Mouse (Mus musculus): ENCODE results near the gene U2surp. TPM values are rescaled to one million over a fixed set of nuclear protein-coding genes. Genes with fewer than 3 reads are reported as not detected.
A peak's percentile ranks its signal among the peaks of the same experiment; 100 is the strongest.

U2surp gene
- total RNA-seq (2021) (10 to 100 TPM; 31.9 to 39.9 TPM), polyA plus RNA-seq (2012; rRNA removed) (3.4 and 8.0 TPM in 2 replicates)
- long read RNA-seq, full-length matches to known transcripts, result 18 of 27 reads
- long read RNA-seq, partial matches to known transcripts, result 3 of 27 reads
- long read RNA-seq, other reads (novel, unspliced or antisense), result 6 of 27 reads

DNA sequence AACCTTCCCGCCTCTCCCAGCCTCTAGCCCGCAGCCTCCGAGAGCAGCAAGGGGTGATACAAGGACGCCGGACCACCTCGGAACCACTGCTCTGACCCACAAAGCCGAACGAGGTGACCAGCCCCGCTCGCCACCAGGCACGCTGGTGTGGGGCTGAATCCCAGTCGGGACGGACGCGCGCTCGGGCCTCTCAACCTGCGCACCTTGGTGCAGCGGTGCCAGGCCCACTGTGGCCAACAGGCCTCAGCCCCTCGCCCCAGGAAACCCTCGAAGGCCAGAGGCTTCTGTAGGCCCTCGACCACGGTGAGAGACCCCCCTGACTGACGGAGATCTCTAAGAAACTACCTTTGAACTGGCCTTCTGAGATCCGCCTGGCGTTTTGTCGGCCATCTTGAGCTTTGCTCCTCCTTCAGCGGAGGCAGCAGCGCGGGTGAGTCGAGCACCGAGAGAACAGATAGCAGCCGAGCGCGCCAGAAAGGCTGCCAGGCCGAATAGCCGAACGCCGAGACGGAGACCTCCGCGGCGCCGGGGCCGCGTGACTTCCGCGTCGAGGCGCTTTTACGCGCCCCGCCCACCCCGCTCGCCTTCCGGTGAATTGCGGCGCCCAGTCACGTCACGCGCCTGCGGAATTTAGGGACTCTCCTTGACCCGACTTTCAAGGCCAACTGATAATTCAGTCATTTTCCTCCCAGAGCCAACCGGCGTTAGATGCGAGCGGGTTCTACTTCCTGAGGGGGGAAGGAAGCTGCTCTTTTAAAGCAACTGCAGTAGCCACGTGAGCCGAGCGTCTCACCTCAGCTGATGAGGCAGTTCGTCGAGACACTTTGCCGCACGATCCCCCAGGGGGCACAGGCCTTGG is at the start of gene U2surp:
Gene U2surp, minus strand, starts transcription at position 525 of the 859 bp plus-strand sequence.
- intact Hi-C loops (cut with DNase I), result loop anchor here (2.0 to 10.0 kb wide), 3 partner anchors 327 to 446 kb away; no protein-coding TSS in a partner anchor
- Histone ChIP-seq H3K79me2 (replicated peaks; ENCODE audit: control insufficient read depth, insufficient read depth, low read length) (peaks cover 5% of the 10 kb centered on the region; the same call in 1 of the 2 replicates), H3K4me1 (ENCODE audit: control insufficient read depth, insufficient read depth, low read length) (peaks cover 10% of the 10 kb centered on the region), H3K36me3 (ENCODE audit: control insufficient read depth, insufficient read depth, low read length) (peaks cover 2% of the 10 kb centered on the region), H3K4me3 (peak within 1 kb of the TSS; percentile 98), H3K9ac (ENCODE audit: low read depth, low read length) (peak within 1 kb of the TSS; percentile 84), H3K27me3 (ENCODE audit: control insufficient read depth, insufficient read depth, low read length) (no peaks in the 10 kb centered on the region), H3K27ac (peak within 1 kb of the TSS; percentile 85)
- TF ChIP-seq EP300 (IDR thresholded peaks at IDR 0.05; ENCODE audit: insufficient read depth, low read depth, low read length) (peak; percentile 93), CTCF (IDR thresholded peaks at IDR 0.05) (peak; percentile 38; the same call in 1 of the 2 replicates), POLR2A (IDR thresholded peaks at IDR 0.05; ENCODE audit: insufficient read depth, low read depth, low read length) (peak; percentile 84)
- WGBS, result under 1% methylated on average over 74 of the region's 74 CpGs
- DNase-seq, result peak; percentile 97 to 98

DNA sequence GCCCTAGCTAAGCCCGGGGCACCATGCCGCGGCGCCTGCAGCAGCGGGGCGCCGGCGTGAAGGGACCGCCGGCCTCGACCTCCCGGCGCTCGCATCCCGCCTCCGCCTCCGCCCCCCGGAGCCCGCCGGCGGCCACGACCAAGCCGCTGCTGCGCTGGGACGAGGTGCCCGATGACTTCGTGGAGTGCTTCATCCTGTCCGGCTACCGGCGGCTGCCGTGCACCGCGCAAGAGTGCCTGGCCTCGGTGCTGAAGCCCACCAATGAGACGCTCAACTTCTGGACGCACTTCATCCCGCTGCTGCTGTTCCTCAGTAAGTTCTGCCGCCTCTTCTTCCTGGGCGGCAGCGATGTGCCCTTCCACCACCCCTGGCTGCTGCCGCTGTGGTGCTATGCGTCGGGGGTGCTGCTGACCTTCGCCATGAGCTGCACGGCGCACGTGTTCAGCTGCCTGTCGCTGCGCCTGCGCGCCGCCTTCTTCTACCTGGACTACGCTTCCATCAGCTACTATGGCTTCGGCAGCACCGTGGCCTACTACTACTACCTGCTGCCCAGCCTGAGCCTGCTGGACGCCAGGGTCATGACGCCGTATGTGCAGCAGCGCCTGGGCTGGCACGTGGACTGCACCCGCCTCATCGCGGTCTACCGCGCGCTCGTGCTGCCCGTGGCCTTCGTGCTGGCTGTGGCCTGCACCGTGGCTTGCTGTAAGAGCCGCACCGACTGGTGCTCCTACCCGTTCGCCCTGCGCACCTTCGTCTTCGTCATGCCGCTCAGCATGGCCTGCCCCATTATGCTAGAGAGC is 48.3 kb upstream of the U2surp start:
- intact Hi-C loops (cut with DNase I), result no loop called here

DNA sequence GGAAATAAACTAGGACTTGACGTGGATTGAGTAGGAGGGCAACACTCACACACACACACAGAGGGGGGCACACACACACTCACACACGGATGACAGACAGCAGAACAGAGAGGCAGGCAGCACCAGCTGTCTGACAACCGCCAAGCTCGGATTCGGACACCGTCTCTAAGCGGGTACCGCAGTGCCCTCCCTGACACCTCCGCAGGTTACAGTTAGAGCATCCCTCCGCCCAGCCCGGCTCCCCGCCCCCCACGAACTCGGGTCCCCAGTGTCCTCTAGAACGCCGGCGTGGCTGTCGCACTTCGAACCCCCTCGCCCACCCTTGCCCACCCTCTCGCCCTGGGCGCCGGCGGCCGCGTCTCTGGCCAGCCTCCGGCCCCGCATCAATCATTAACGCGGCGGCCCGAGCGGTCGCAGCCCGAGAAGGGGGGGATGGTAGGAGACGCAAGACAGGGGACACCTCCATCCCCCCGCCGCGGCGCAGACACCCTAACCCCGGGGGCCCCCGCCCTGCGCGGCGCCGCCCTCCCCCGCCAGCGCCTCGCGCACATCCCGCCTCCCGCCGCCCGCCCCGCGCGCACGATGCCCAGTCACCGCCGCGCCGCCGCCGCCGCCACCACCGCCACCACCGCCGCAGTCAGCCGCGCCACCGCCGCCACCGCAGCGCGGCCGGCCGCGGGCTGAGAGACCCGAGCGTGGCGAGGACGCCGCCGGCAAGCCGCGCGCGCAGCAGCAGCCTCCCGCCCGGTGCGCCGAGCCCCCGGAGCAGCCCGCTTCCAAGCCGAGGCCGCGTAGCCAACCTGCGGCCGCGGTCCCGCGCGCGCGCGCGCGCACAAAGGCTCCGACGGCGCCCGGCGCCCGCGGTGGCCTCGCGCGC is 47.5 kb upstream of the U2surp start, which contains the start of gene Paqr9:
Gene Paqr9, plus strand, starts transcription at position 599 of the 877 bp plus-strand sequence.
- H3K27me3 ChIP-seq (ENCODE audit: control insufficient read depth, insufficient read depth, low read length), result peaks cover 11% of the 10 kb centered on the region
- H3K4me1 ChIP-seq (ENCODE audit: control insufficient read depth, insufficient read depth, low read length), result peaks cover 1% of the 10 kb centered on the region
- no peaks in the 10 kb centered on the region; the same call in 1 of the 2 replicates for H3K36me3 ChIP-seq (ENCODE audit: control insufficient read depth, insufficient read depth, low read length)
- TF ChIP-seq EP300 (IDR thresholded peaks at IDR 0.05; ENCODE audit: insufficient read depth, low read depth, low read length) (no peak), POLR2A (IDR thresholded peaks at IDR 0.05; ENCODE audit: insufficient read depth, low read depth, low read length) (no peak), CTCF (IDR thresholded peaks at IDR 0.05) (no peak)
- DNase-seq, result peak; percentile 45
- no peaks in the 10 kb centered on the region for H3K79me2 ChIP-seq (replicated peaks; ENCODE audit: control insufficient read depth, insufficient read depth, low read length)
- peak within 1 kb of the TSS; percentile 77 for H3K27ac ChIP-seq
- 6% methylated on average over 88 of the region's 118 CpGs for WGBS
- peak within 1 kb of the TSS; percentile 45 for H3K4me3 ChIP-seq
- intact Hi-C loops (cut with DNase I), result no loop called here
- H3K9ac ChIP-seq (ENCODE audit: low read depth, low read length), result peak within 1 kb of the TSS; percentile 91

More for the DNA sequence above, 48.3 kb upstream of the U2surp start:
- 14% methylated on average over 75 of the region's 78 CpGs for WGBS
- Histone ChIP-seq H3K9ac (ENCODE audit: low read depth, low read length) (peak overlapping the region; percentile 81), H3K79me2 (replicated peaks; ENCODE audit: control insufficient read depth, insufficient read depth, low read length) (no peaks in the 10 kb centered on the region), H3K27me3 (ENCODE audit: control insufficient read depth, insufficient read depth, low read length) (peaks cover 11% of the 10 kb centered on the region), H3K27ac (peak overlapping the region; percentile 77), H3K4me3 (peak overlapping the region; percentile 45), H3K4me1 (ENCODE audit: control insufficient read depth, insufficient read depth, low read length) (peaks cover 1% of the 10 kb centered on the region), H3K36me3 (ENCODE audit: control insufficient read depth, insufficient read depth, low read length) (no peaks in the 10 kb centered on the region; the same call in 1 of the 2 replicates)
- no peak for TF ChIP-seq EP300 (IDR thresholded peaks at IDR 0.05; ENCODE audit: insufficient read depth, low read depth, low read length)
- no peak for TF ChIP-seq CTCF (IDR thresholded peaks at IDR 0.05)
- TF ChIP-seq POLR2A (IDR thresholded peaks at IDR 0.05; ENCODE audit: insufficient read depth, low read depth, low read length), result no peak
- peak; percentile 50 to 65 for DNase-seq

DNA sequence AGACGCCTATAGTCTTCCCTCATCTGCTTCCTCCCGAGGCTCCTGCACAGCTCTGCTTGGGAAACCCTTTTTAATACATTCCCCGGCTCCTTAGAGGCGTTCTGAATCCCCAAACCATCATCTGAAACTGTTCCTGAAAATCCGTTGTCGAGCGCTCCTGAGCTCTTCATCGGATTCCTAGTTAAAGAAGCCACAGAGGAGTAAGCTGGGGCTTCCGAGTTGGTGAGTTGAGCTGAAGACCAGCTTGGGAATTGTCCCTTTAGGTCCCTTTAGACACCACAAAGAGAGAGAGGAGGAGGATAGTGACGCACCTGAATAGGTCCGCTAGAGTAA is 46.9 kb upstream of the U2surp start:
- H3K27me3 ChIP-seq (ENCODE audit: control insufficient read depth, insufficient read depth, low read length), result peaks cover 11% of the 10 kb centered on the region
- no peak overlapping the region for H3K9ac ChIP-seq (ENCODE audit: low read depth, low read length)
- H3K27ac ChIP-seq, result no peak overlapping the region
- peaks cover 1% of the 10 kb centered on the region for H3K4me1 ChIP-seq (ENCODE audit: control insufficient read depth, insufficient read depth, low read length)
- TF ChIP-seq EP300 (IDR thresholded peaks at IDR 0.05; ENCODE audit: insufficient read depth, low read depth, low read length), result no peak
- TF ChIP-seq POLR2A (IDR thresholded peaks at IDR 0.05; ENCODE audit: insufficient read depth, low read depth, low read length), result no peak
- no peak for TF ChIP-seq CTCF (IDR thresholded peaks at IDR 0.05)
- H3K79me2 ChIP-seq (replicated peaks; ENCODE audit: control insufficient read depth, insufficient read depth, low read length), result no peaks in the 10 kb centered on the region
- no peak overlapping the region; the same call in 1 of the 2 replicates for H3K4me3 ChIP-seq
- 23% methylated on average over 11 of the region's 11 CpGs for WGBS
- no peak for DNase-seq
- no peaks in the 10 kb centered on the region; the same call in 1 of the 2 replicates for H3K36me3 ChIP-seq (ENCODE audit: control insufficient read depth, insufficient read depth, low read length)
- intact Hi-C loops (cut with DNase I), result no loop called here

DNA sequence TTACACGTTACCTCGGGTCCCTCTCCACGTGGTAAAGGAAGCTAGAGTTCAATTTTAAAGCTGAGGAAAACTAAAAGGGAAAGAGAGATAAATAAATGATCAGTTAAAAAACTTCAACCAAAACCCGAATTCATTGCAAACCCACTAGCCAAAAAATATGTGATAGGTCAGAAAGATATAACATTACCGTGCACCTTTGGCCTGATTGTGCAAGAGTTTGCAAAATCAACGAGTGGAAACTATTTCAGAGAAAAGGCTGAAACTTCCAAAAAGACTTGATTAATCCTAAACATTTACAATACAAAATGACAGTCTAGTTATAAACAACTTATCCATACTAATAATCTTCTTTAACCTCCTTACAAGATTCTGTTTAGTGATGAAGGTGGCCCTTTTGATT is 45.9 kb upstream of the U2surp start:
- WGBS, result 61% methylated on average over 6 of the region's 6 CpGs
- H3K36me3 ChIP-seq (ENCODE audit: control insufficient read depth, insufficient read depth, low read length), result no peaks in the 10 kb centered on the region; the same call in 1 of the 2 replicates
- H3K9ac ChIP-seq (ENCODE audit: low read depth, low read length), result no peak overlapping the region
- H3K4me1 ChIP-seq (ENCODE audit: control insufficient read depth, insufficient read depth, low read length), result peaks cover 1% of the 10 kb centered on the region
- TF ChIP-seq CTCF (IDR thresholded peaks at IDR 0.05) (no peak), POLR2A (IDR thresholded peaks at IDR 0.05; ENCODE audit: insufficient read depth, low read depth, low read length) (no peak), EP300 (IDR thresholded peaks at IDR 0.05; ENCODE audit: insufficient read depth, low read depth, low read length) (no peak)
- H3K79me2 ChIP-seq (replicated peaks; ENCODE audit: control insufficient read depth, insufficient read depth, low read length), result no peaks in the 10 kb centered on the region
- H3K4me3 ChIP-seq, result no peak overlapping the region
- no peak for DNase-seq
- peaks cover 11% of the 10 kb centered on the region for H3K27me3 ChIP-seq (ENCODE audit: control insufficient read depth, insufficient read depth, low read length)
- no peak overlapping the region for H3K27ac ChIP-seq
- intact Hi-C loops (cut with DNase I), result no loop called here
